Mouse (Mus musculus) forelimb bud, embryonic 11.5 days (tissue): ENCODE data around the gene Psma6.
"Not testable (repeated sequence)": the region's sequence is repeated elsewhere in the genome, so short reads cannot be mapped to it uniquely, and the experiment has no call there.

Experiments
- DNase-seq: peaks from one replicate; pipeline ENCODE4 v3.0.0-alpha.2; 2012; ENCODE audit warnings: low read depth, low spot score

Gene Psma6

DNA sequence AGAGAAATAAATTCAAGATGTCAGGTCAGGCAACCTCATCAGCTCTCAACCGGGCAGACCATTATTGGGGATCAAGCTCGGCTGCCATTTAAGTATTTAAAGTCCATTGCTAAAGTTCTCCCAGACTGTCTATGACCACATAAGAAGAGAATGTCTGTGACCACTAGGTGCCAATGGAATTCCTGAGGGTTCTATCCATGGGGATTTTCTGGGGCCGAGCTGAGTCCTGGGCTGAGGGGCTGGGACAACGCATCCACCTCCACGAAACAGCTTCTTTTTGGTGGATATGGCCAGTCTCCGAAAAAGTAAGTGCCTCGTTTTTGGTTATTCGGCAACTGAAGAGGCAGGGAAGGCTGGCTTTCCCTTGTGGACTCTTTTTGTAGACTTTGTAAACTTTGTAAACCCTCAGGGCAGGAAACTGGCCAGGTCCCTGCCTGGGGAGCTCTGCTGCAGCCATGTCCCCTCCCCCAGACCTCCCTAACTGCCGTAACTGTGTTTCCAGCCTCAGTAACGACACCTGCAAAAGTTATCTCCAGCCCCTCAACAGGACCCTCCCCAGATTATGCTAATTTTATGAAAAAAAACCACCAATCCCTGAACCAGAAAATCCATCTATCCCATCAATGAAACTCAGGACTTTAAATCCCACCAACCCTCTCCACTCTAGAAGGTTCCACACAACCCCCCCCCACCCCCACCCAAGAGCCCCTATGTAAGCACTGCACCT, at the start of gene Psma6:
TSS of gene Psma6 (plus strand) at position 200 of the 727 bp plus-strand sequence.
- no peak for DNase-seq

GRCm38 (mm10) chr12:55338490-55338889, 45.5 kb upstream of the Psma6 start:
- DNase-seq, result not testable (repeated sequence)

GRCm38 (mm10) chr12:55343045-55343444, 41.0 kb upstream of the Psma6 start:
- not testable (repeated sequence) for DNase-seq

- DNase-seq, result no peak
Measured at GRCm38 (mm10) chr12:55343998-55344397, 40.0 kb upstream of the Psma6 start.

DNA sequence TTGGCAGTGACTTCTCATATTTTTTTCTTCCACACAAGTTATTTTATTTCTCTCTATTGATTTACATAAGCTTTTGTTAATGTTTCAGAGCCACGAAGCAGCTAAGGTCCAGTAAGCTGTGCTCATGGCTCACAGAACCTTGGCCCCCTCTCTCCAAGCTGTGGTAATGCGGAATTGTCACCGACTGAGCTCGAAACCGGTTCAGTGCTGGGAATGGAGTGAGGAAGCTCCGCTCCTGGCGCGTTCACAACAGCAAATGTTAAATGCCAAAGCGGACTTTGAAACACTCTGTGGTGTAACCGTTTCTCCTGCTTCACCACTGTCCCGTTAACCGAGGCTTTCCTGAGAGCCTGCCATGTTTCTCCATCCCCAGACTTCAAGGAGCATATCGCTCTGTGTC, 39.4 kb upstream of the Psma6 start:
- DNase-seq, result no peak

GRCm38 (mm10) chr12:55353423-55353822, 30.6 kb upstream of the Psma6 start:
- no peak for DNase-seq

DNA sequence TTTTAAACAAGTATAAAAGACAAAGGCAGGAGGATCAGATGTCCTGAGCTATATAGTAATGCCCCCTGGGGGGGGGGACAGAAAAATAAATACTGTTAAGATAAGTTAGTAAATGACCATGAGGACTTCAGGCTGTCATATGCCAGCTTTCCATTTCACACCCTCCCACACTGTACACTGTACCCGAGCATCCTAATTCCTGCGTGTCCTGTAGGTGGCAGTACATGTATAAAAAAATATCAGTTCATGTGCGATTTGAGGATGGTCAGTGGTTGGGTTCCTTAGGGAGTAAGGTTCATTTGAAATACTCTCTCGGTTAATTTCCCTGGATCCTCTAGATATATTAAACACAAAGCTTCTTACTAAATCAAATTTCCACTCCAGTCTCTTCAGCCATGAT, 29.1 kb upstream of the Psma6 start:
- peak; percentile 36 for DNase-seq

DNA sequence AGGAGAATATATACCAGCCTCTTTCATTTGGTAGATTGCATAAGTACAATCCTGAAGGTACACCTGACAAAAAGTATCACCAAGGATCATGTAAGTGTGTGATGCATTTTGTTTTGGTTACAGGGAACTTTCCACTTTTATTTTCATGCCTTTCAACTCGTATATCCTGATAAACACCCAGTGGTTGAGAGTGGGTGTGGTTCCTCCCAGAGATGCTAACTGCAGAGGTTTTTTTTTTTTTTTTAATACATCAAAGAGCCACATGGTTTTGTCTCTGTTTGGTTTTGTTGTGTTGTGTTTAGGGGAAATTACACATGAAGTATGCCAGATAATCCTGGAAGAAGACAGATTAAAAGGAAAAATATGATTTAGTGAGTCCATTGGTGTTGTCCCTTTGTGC, 26.7 kb upstream of the Psma6 start:
- no peak for DNase-seq

GRCm38 (mm10) chr12:55360929-55361328, 23.1 kb upstream of the Psma6 start:
- DNase-seq, result no peak

DNA sequence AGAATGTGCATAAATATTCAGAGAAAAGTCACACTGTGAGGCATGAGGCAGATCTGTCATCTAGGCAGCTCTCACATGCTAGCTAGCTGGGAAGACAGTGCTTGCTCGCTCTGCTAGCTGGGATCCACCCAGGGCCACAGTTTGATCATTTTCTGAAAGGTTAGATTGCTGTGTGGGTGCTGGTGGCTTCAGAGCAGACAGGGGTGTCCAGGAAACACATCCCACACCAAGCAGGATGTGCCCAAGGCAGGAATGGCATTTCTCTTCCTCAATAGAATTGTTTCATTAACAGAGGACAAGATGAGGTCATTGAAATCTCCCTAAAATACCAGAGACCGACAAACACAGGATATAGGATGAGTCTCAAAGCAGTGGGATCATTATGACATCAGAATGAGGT, 18.9 kb upstream of the Psma6 start:
- DNase-seq, result no peak

GRCm38 (mm10) chr12:55372424-55373055, 11.5 kb upstream of the Psma6 start:
- DNase-seq, result no peak

- DNase-seq, result no peak
Measured at GRCm38 (mm10) chr12:55376956-55377609, 6.9 kb upstream of the Psma6 start.

GRCm38 (mm10) chr12:55377610-55377980, 6.4 kb upstream of the Psma6 start:
- DNase-seq, result no peak

- DNase-seq, result no peak
Measured at GRCm38 (mm10) chr12:55384826-55385225, 804 bp downstream of the Psma6 start.

GRCm38 (mm10) chr12:55385931-55386330, 1.9 kb downstream of the Psma6 start:
- DNase-seq, result no peak

- DNase-seq, result no peak
Measured at GRCm38 (mm10) chr12:55386456-55386855, 2.4 kb downstream of the Psma6 start.

- DNase-seq, result no peak
Measured at GRCm38 (mm10) chr12:55387083-55387787, 3.2 kb downstream of the Psma6 start.

GRCm38 (mm10) chr12:55387788-55388465, 3.9 kb downstream of the Psma6 start:
- no peak for DNase-seq

- DNase-seq, result no peak
Measured at GRCm38 (mm10) chr12:55388478-55388877, 4.5 kb downstream of the Psma6 start.

DNA sequence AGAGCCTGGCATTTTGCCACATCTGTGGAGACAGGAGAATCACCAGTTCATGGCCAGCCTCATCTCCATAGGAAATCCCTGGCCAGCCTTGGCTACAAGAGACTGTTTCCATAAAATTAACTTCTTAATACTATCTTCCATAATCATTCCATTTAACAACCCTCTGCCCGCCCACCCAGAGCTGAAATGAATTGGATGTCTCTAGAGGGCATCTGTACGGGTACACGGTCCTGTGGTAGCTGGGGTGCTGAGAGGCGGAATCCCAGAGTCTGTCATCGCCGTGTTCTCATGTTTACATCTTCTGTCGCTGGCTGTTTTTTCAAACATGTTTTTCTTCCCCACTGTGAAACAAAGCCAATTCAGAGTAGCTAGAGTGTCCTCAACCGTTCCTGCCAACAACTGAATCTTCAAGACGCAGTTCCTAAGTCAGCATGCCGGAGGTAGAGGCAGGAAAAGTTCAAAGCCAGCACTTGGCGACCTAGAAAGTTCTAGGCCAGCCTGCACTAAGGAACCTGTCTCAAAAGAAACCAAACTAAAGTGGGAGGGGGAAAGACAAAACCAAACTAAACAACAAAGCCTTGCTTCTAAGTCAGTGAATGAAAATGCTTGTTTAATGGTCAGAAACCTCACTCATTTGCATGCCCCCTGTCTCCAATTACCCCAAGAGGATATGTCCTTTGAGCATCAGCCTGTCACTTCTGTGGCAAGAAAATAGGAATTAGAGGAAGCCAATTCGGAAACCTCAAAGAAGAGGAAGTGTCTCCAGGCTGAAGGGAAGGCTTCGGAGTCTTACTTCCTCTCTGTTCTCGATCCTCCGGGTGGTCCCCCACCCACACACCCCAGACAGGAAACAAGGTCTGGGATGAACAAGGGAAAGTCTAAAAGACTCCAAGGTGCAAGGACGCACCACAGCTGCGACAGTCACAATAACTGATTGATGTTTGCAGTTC, 5.4 kb downstream of the Psma6 start:
- no peak for DNase-seq

GRCm38 (mm10) chr12:55392120-55392519, 8.1 kb downstream of the Psma6 start:
- no peak for DNase-seq
